Mouse (Mus musculus) testis, adult 2 months (tissue): ENCODE measurements around the gene Clip2.

Experiments
- CTCF ChIP-seq: fragments of 200-500 bp; IDR thresholded peaks from 2 replicates; pipeline ENCODE4 v1.5.1; 2012; ENCODE audit warnings: low read depth, mild to moderate bottlenecking, inconsistent platforms, low read length, moderate library complexity; ENCODE audit not compliant: control insufficient read depth, insufficient read depth, insufficient replicate concordance
- POLR2A ChIP-seq: fragments of 200-500 bp; IDR thresholded peaks from 2 replicates; pipeline ENCODE4 v1.6.1; 2012; ENCODE audit warnings: low read depth, mild to moderate bottlenecking, inconsistent platforms, low read length, moderate library complexity; ENCODE audit not compliant: control insufficient read depth

GRCm38 (mm10) chr5:134531585-134531984 lies 20.6 kb downstream of the Clip2 start:
- TF ChIP-seq CTCF: no peak
- no peak for TF ChIP-seq POLR2A
